Mouse (Mus musculus) MEL (cell line): ENCODE measurements around the gene Zic1. TPM values are rescaled to one million over a fixed set of nuclear protein-coding genes. Genes with fewer than 3 reads are reported as not detected.

ENCODE experiments used
- DNase-seq: peaks from one replicate; pipeline ENCODE4 v3.0.0; 2011; ENCODE audit warnings: low read depth, low spot score
- H3K27ac ChIP-seq: 2 replicates; pipeline ENCODE4 v1.5.1; 2012; ENCODE audit warnings: low read depth, mild to moderate bottlenecking, control low read depth, low read length, moderate library complexity; ENCODE audit not compliant: control insufficient read depth
- H3K27me3 ChIP-seq, 2 experiments: fragments of 150-350 bp in 1 of 2; sonication (generic) in 1 of 2; 2 replicates each; pipeline ENCODE4 v1.6.1; 2012; ENCODE audit warnings: low read length in 2 of 2, mild to moderate bottlenecking in 2 of 2, improper control_type of control experiment in 1 of 2, moderate library complexity in 1 of 2; ENCODE audit not compliant: insufficient read depth in 2 of 2, control insufficient read depth in 1 of 2
- H3K36me3 ChIP-seq, 2 experiments: 2 replicates each; pipeline ENCODE4 v1.6.1; 2012 to 2014; ENCODE audit warnings: low read length in 2 of 2, improper control_type of control experiment in 1 of 2, inconsistent platforms in 1 of 2, mild to moderate bottlenecking in 1 of 2; ENCODE audit not compliant: insufficient read depth in 2 of 2, control insufficient read depth in 1 of 2
- H3K4me1 ChIP-seq, 2 experiments: fragments of 150-350 bp in 1 of 2; sonication (generic) in 1 of 2; 2 replicates each; pipeline ENCODE4 v1.6.1; 2012; ENCODE audit warnings: low read length in 2 of 2, improper control_type of control experiment in 1 of 2, mild to moderate bottlenecking in 1 of 2; ENCODE audit not compliant: insufficient read depth in 2 of 2, control insufficient read depth in 1 of 2
- H3K4me3 ChIP-seq, 2 experiments: fragments of 150-350 bp in 1 of 2; sonication (generic) in 1 of 2; 2 replicates each; pipeline ENCODE4 v1.5.1; 2012; ENCODE audit warnings: low read depth in 2 of 2, low read length in 2 of 2, mild to moderate bottlenecking in 2 of 2, moderate library complexity in 2 of 2, control low read depth in 1 of 2, improper control_type of control experiment in 1 of 2; ENCODE audit not compliant: control insufficient read depth in 1 of 2, insufficient read depth in 1 of 2
- H3K79me2 ChIP-seq: 2 replicates; pipeline ENCODE4 v1.6.1; 2012; ENCODE audit warnings: mild to moderate bottlenecking, low read length, moderate library complexity; ENCODE audit not compliant: control insufficient read depth, poor library complexity, insufficient read depth
- H3K9ac ChIP-seq: 2 replicates; pipeline ENCODE4 v1.6.1; 2012; ENCODE audit warnings: low read depth, mild to moderate bottlenecking, control low read depth, low read length, moderate library complexity; ENCODE audit not compliant: control insufficient read depth, poor library complexity, severe bottlenecking
- H3K9me3 ChIP-seq: fragments of 150-350 bp; sonication (generic); replicated peaks from 2 replicates; pipeline ENCODE4 v1.6.1; 2012; ENCODE audit warnings: mild to moderate bottlenecking, low read length, improper control_type of control experiment, moderate library complexity; ENCODE audit not compliant: insufficient read depth
- BHLHE40 ChIP-seq: IDR thresholded peaks from 2 replicates; pipeline ENCODE4 v1.6.1; 2012; ENCODE audit warnings: low read depth, mild to moderate bottlenecking, inconsistent platforms, low read length, improper control_type of control experiment, borderline replicate concordance
- CHD1 ChIP-seq: IDR thresholded peaks from 2 replicates; pipeline ENCODE4 v1.6.1; 2012; ENCODE audit warnings: low read depth, mild to moderate bottlenecking, inconsistent platforms, low read length, improper control_type of control experiment
- CHD2 ChIP-seq: IDR thresholded peaks from 2 replicates; pipeline ENCODE4 v1.6.1; 2011; ENCODE audit warnings: low read length, improper control_type of control experiment
- CTCF ChIP-seq, 3 experiments: IDR thresholded peaks in 2 of 3; conservative IDR thresholded peaks in 1 of 3; 2 replicates each; pipeline ENCODE4 v1.5.1; 2011 to 2012; ENCODE audit warnings: low read length in 3 of 3, low read depth in 2 of 3, mild to moderate bottlenecking in 2 of 3, improper control_type of control experiment in 1 of 3, inconsistent platforms in 1 of 3, mixed read lengths in 1 of 3, moderate library complexity in 1 of 3; ENCODE audit not compliant: control insufficient read depth in 1 of 3, insufficient read depth in 1 of 3, poor library complexity in 1 of 3, severe bottlenecking in 1 of 3
- ELF1 ChIP-seq: IDR thresholded peaks from 2 replicates; pipeline ENCODE4 v1.6.1; 2014; ENCODE audit warnings: low read depth, mild to moderate bottlenecking, inconsistent platforms, low read length, improper control_type of control experiment, moderate library complexity
- EP300 ChIP-seq, 2 experiments: IDR thresholded peaks; 2 replicates each; pipeline ENCODE4 v1.6.1; 2011; ENCODE audit warnings: improper control_type of control experiment in 2 of 2, low read length in 2 of 2, low read depth in 1 of 2, mild to moderate bottlenecking in 1 of 2
- GATA1 ChIP-seq: IDR thresholded peaks from 2 replicates; pipeline ENCODE4 v1.6.1; 2011; ENCODE audit warnings: low read depth, low read length, improper control_type of control experiment
- HCFC1 ChIP-seq: IDR thresholded peaks from 2 replicates; pipeline ENCODE4 v1.6.1; 2012; ENCODE audit warnings: low read depth, mild to moderate bottlenecking, inconsistent platforms, low read length, improper control_type of control experiment, moderate library complexity
- KAT2A ChIP-seq: conservative IDR thresholded peaks from 2 replicates; pipeline ENCODE4 v1.6.1; 2012; ENCODE audit warnings: low read depth, low read length, improper control_type of control experiment, inconsistent platforms
- MEF2A ChIP-seq: IDR thresholded peaks from 2 replicates; pipeline ENCODE4 v1.6.1; 2014; ENCODE audit warnings: low read depth, mild to moderate bottlenecking, inconsistent platforms, low read length, improper control_type of control experiment; ENCODE audit not compliant: poor library complexity, insufficient replicate concordance, severe bottlenecking; ENCODE audit errors: extremely low read depth
- MXI1 ChIP-seq: IDR thresholded peaks from 2 replicates; pipeline ENCODE4 v1.6.1; 2011; ENCODE audit warnings: mild to moderate bottlenecking, low read depth, low read length, improper control_type of control experiment
- MYB ChIP-seq: IDR thresholded peaks from 2 replicates; pipeline ENCODE4 v1.6.1; 2011; ENCODE audit warnings: mild to moderate bottlenecking, low read depth, low read length, improper control_type of control experiment
- MYC ChIP-seq: IDR thresholded peaks from 2 replicates; pipeline ENCODE4 v1.6.1; 2011; ENCODE audit warnings: low read depth, mild to moderate bottlenecking, low read length, improper control_type of control experiment, moderate library complexity
- POLR2A ChIP-seq, 2 experiments: IDR thresholded peaks; 2 replicates each; pipeline ENCODE4 v1.6.1; 2011 to 2012; ENCODE audit warnings: low read length in 2 of 2, mild to moderate bottlenecking in 2 of 2, control low read depth in 1 of 2, improper control_type of control experiment in 1 of 2, low read depth in 1 of 2, moderate library complexity in 1 of 2; ENCODE audit not compliant: control insufficient read depth in 1 of 2, insufficient read depth in 1 of 2, poor library complexity in 1 of 2
- POLR2AphosphoS2 ChIP-seq: IDR thresholded peaks from 2 replicates; pipeline ENCODE4 v1.6.1; 2011; ENCODE audit warnings: low read length, improper control_type of control experiment
- POLR2AphosphoS5 ChIP-seq: IDR thresholded peaks from 2 replicates; pipeline ENCODE4 v1.6.1; 2012; ENCODE audit warnings: low read depth, borderline replicate concordance, mild to moderate bottlenecking, inconsistent platforms, low read length, moderate library complexity, mixed read lengths
- RCOR1 ChIP-seq: IDR thresholded peaks from 2 replicates; pipeline ENCODE4 v1.6.1; 2012; ENCODE audit warnings: low read depth, mild to moderate bottlenecking, inconsistent platforms, low read length, improper control_type of control experiment
- SIN3A ChIP-seq: IDR thresholded peaks from 2 replicates; pipeline ENCODE4 v1.6.1; 2012; ENCODE audit warnings: low read length, improper control_type of control experiment, inconsistent platforms
- SMC3 ChIP-seq: IDR thresholded peaks from 2 replicates; pipeline ENCODE4 v1.6.1; 2011; ENCODE audit warnings: low read depth, low read length, improper control_type of control experiment
- TBP ChIP-seq: IDR thresholded peaks from 2 replicates; pipeline ENCODE4 v1.8.0; 2011; ENCODE audit warnings: low read depth, low read length, improper control_type of control experiment
- TCF12 ChIP-seq: IDR thresholded peaks from 2 replicates; pipeline ENCODE4 v1.6.1; 2014; ENCODE audit warnings: low read depth, mild to moderate bottlenecking, inconsistent platforms, low read length, improper control_type of control experiment, moderate library complexity
- USF1 ChIP-seq: IDR thresholded peaks from 2 replicates; pipeline ENCODE4 v1.6.1; 2014; ENCODE audit warnings: low read depth, mild to moderate bottlenecking, inconsistent platforms, low read length, improper control_type of control experiment, moderate library complexity
- USF2 ChIP-seq, 2 experiments: IDR thresholded peaks; 2 replicates each; pipeline ENCODE4 v1.6.1; 2011 to 2012; ENCODE audit warnings: improper control_type of control experiment in 2 of 2, low read length in 2 of 2, borderline replicate concordance in 1 of 2, inconsistent platforms in 1 of 2, low read depth in 1 of 2, mild to moderate bottlenecking in 1 of 2; ENCODE audit not compliant: insufficient read depth in 1 of 2
- ZMIZ1 ChIP-seq: IDR thresholded peaks from 2 replicates; pipeline ENCODE4 v1.6.1; 2012; ENCODE audit warnings: low read depth, mild to moderate bottlenecking, inconsistent platforms, low read length, improper control_type of control experiment, moderate library complexity
- ZNF384 ChIP-seq: IDR thresholded peaks from 2 replicates; pipeline ENCODE4 v1.6.1; 2012; ENCODE audit warnings: low read depth, mild to moderate bottlenecking, inconsistent platforms, low read length, improper control_type of control experiment
- polyA plus RNA-seq, 2 experiments: library from polyadenylated mRNA; stranded (reverse) in 1 of 2; unstranded in 1 of 2; fragments of >175 nt in 1 of 2; fragments of >200 nt in 1 of 2; gene quantifications; 2 replicates each; pipeline versions ENCODE4 v1.2.1 to v1.2.4; 2012; ENCODE audit warnings: low replicate concordance in 2 of 2, low read depth in 1 of 2; ENCODE audit not compliant: insufficient read length in 2 of 2, insufficient read depth in 1 of 2, missing spikeins in 1 of 2
- total RNA-seq: library from RNA; depleted of rRNA; stranded (reverse); fragments of 300-350 nt; gene quantifications from 2 replicates; pipeline ENCODE4 v1.2.3, GENCODE M21; 2012

Gene Zic1
- total and polyA plus RNA-seq, 3 experiments: not detected

DNA sequence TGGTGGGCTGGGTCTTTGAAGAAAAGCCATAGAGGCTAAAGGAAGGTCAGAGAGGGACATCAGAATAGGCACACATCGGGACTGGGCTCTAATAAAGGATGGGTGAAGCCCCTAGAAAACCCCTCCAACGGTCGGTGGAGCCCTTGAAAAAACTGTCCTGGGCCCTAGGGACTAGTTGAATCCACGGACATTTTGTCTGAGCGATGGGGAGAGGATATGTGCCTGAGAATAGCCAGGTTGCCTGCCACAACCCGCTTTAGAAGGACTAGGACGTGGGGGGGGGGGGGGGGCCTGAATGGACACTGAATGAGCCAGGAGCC, 10.4 kb downstream of the Zic1 start:
- no peak for DNase-seq
- Histone ChIP-seq H3K9ac (no peak overlapping the region), H3K4me3 (no peak overlapping the region), H3K36me3 (no peaks in the 10 kb centered on the region), H3K79me2 (no peaks in the 10 kb centered on the region), H3K4me1 (no peaks in the 10 kb centered on the region), H3K27ac (no peak overlapping the region)
- TF ChIP-seq BHLHE40 (no peak), RCOR1 (no peak), CHD2 (no peak), MYC (no peak), MXI1 (no peak), TCF12 (no peak), POLR2AphosphoS2 (no peak), SIN3A (no peak), CTCF (IDR thresholded peaks at IDR 0.05 in 2 of 3, conservative IDR thresholded peaks at IDR 0.05 in 1 of 3; ENCODE audit: control insufficient read depth in 1 of 3, insufficient read depth in 1 of 3, low read depth in 2 of 3, low read length in 3 of 3, poor library complexity in 1 of 3, severe bottlenecking in 1 of 3) (no peak), POLR2A (IDR thresholded peaks at IDR 0.05; ENCODE audit: control insufficient read depth in 1 of 2, insufficient read depth in 1 of 2, low read depth in 1 of 2, low read length in 2 of 2, poor library complexity in 1 of 2) (no peak), ZMIZ1 (no peak), USF1 (no peak), ZNF384 (no peak), USF2 (IDR thresholded peaks at IDR 0.05; ENCODE audit: borderline replicate concordance in 1 of 2, insufficient read depth in 1 of 2, low read depth in 1 of 2, low read length in 2 of 2) (no peak), SMC3 (no peak), KAT2A (no peak), MYB (no peak)
- TF ChIP-seq, all 39 proteins: peak for 0
- H3K27me3 ChIP-seq: no peaks in the 10 kb centered on the region
- H3K9me3 ChIP-seq: no peaks in the 10 kb centered on the region

- H3K27ac ChIP-seq: no peak overlapping the region
- H3K4me1 ChIP-seq: no peaks in the 10 kb centered on the region
- H3K79me2 ChIP-seq: no peaks in the 10 kb centered on the region
- H3K9ac ChIP-seq: no peak overlapping the region
- H3K27me3 ChIP-seq: no peaks in the 10 kb centered on the region
- H3K9me3 ChIP-seq: no peaks in the 10 kb centered on the region
- H3K36me3 ChIP-seq: no peaks in the 10 kb centered on the region
- no peak for TF ChIP-seq CHD2
- TF ChIP-seq POLR2AphosphoS5: no peak
- TF ChIP-seq CHD1: no peak
- TF ChIP-seq TBP: no peak
- TF ChIP-seq MEF2A: no peak
- no peak for TF ChIP-seq HCFC1
- no peak for TF ChIP-seq CTCF (IDR thresholded peaks at IDR 0.05 in 2 of 3, conservative IDR thresholded peaks at IDR 0.05 in 1 of 3; ENCODE audit: control insufficient read depth in 1 of 3, insufficient read depth in 1 of 3, low read depth in 2 of 3, low read length in 3 of 3, poor library complexity in 1 of 3, severe bottlenecking in 1 of 3)
- TF ChIP-seq EP300 (IDR thresholded peaks at IDR 0.05; ENCODE audit: low read depth in 1 of 2, low read length in 2 of 2): no peak
- no peak for TF ChIP-seq GATA1
- TF ChIP-seq ELF1: no peak
- DNase-seq: no peak
- H3K4me3 ChIP-seq: no peak overlapping the region
These were observed 11.0 kb downstream of the Zic1 start for GRCm38 (mm10) chr9:91354434-91355269.
